Mouse (Mus musculus): ENCODE data around the gene Eps8l2.

DNA sequence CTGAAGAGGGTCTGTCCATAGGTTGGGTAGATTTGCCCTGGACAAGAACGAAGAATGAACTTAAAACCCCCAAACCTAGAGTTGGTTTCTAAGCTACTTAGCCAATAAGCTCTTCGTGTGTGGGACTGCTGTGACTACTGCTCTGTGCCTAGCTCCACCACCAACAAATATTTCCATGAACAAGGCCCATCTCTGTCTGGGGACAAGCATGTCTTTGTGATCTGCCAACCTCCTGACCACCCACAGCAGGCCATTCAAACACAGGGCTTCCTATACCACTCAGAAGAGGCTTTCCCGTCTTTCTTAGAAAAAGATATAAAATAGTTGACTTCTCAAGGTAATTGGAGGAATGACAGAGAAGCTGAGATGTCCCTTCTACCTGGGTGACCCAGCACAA is 26.4 kb downstream of the Eps8l2 start:
- TF ChIP-seq MAX (IDR thresholded peaks at IDR 0.05) (no peak), CTCF (IDR thresholded peaks at IDR 0.05; ENCODE audit: control insufficient read depth, insufficient read depth, insufficient read length) (no peak), CEBPB (IDR thresholded peaks at IDR 0.05; ENCODE audit: low read depth) (no peak)

Data from C2C12 (cell line).